Mouse (Mus musculus) thymus, adult 2 months (tissue): ENCODE measurements around the gene Btaf1.

Experiments used
- CTCF ChIP-seq: fragments of 200-500 bp; IDR thresholded peaks from 2 replicates; pipeline ENCODE4 v1.5.1; 2012; ENCODE audit warnings: mild to moderate bottlenecking, control low read depth, low read length, moderate library complexity, borderline replicate concordance; ENCODE audit not compliant: control insufficient read depth, poor library complexity, insufficient read depth; ENCODE audit errors: extremely low read depth
- POLR2A ChIP-seq: fragments of 200-500 bp; IDR thresholded peaks from 2 replicates; pipeline ENCODE4 v1.6.1; 2012; ENCODE audit warnings: mild to moderate bottlenecking, low read length, control low read depth, moderate library complexity; ENCODE audit not compliant: control insufficient read depth, poor library complexity, insufficient read depth; ENCODE audit errors: extremely low read depth

DNA sequence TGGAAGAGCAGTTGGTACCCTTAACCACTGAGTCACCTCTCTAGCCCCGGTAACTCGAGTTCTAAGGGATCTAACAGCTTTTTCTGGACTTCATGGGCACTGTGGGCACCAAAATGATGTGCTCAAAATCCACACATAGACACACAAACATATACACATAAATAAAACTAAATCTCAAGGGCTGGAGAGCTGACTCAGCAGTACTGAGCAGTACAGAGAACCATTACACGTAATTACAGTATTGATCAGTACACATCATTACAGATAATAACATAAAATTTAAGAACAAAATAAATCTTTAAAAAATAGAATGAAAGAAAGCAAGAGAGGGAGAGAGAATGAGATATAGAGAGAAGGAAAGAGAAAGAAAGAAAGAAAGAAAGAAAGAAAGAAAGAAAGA lies 16.7 kb upstream of the Btaf1 start:
- no peak for TF ChIP-seq POLR2A
- TF ChIP-seq CTCF, result no peak
